Mouse (Mus musculus): Measurements from ENCODE around the gene Trpm4. TPM values are rescaled to one million over a fixed set of nuclear protein-coding genes. Genes with fewer than 3 reads are reported as not detected.
"Not testable (repeated sequence)": the region's sequence is repeated elsewhere in the genome, so short reads cannot be mapped to it uniquely, and the experiment has no call there.

The Trpm4 gene
- polyA plus RNA-seq, 1 experiment from 2014 or later, result 20.0 TPM

GRCm38 (mm10) chr7:45265518-45265917, 68.1 kb downstream of the Trpm4 start:
- H3K9me3 ChIP-seq, result no peaks in the 10 kb centered on the region
- peaks cover 5% of the 10 kb centered on the region; the same call in 1 of the 2 replicates for H3K27me3 ChIP-seq
- H3K36me3 ChIP-seq, result no peaks in the 10 kb centered on the region
- no peak overlapping the region for H3K4me3 ChIP-seq
- H3K9ac ChIP-seq, result no peak overlapping the region
- H3K4me1 ChIP-seq, result peaks cover 7% of the 10 kb centered on the region
- H3K4me2 ChIP-seq, result no peak overlapping the region
- WGBS, result 75% methylated on average over 1 of the region's 1 CpGs
- no peak overlapping the region for H3K27ac ChIP-seq
- ATAC-seq (ENCODE audit: borderline replicate concordance, extremely low read depth, low FRiP score, low TSS enrichment), result no peak

GRCm38 (mm10) chr7:45264348-45264747, 69.2 kb downstream of the Trpm4 start:
- ATAC-seq (ENCODE audit: borderline replicate concordance, extremely low read depth, low FRiP score, low TSS enrichment), result no peak
- Histone ChIP-seq H3K27me3 (peaks cover 11% of the 10 kb centered on the region; the same call in 1 of the 2 replicates), H3K4me2 (no peak overlapping the region), H3K4me1 (peaks cover 7% of the 10 kb centered on the region), H3K27ac (no peak overlapping the region), H3K36me3 (no peaks in the 10 kb centered on the region), H3K9ac (no peak overlapping the region), H3K9me3 (no peaks in the 10 kb centered on the region), H3K4me3 (no peak overlapping the region)
- 61% methylated on average over 3 of the region's 3 CpGs for WGBS

GRCm38 (mm10) chr7:45263006-45263607, 70.5 kb downstream of the Trpm4 start:
- Histone ChIP-seq H3K27me3 (peaks cover 8% of the 10 kb centered on the region; the same call in 1 of the 2 replicates), H3K4me3 (no peak overlapping the region), H3K9ac (no peak overlapping the region), H3K4me2 (no peak overlapping the region), H3K27ac (no peak overlapping the region), H3K36me3 (no peaks in the 10 kb centered on the region), H3K4me1 (peaks cover 7% of the 10 kb centered on the region), H3K9me3 (no peaks in the 10 kb centered on the region)
- no peak for ATAC-seq (ENCODE audit: borderline replicate concordance, extremely low read depth, low FRiP score, low TSS enrichment)
- WGBS, result 46% methylated on average over 7 of the region's 7 CpGs

GRCm38 (mm10) chr7:45262266-45262665, 71.3 kb downstream of the Trpm4 start:
- Histone ChIP-seq H3K27me3 (0 out of 2 replicates have a peak, but pooled peaks cover 6% of the 10 kb centered on the region), H3K4me1 (peaks cover 7% of the 10 kb centered on the region), H3K27ac (no peak overlapping the region), H3K9ac (no peak overlapping the region), H3K4me3 (no peak overlapping the region), H3K4me2 (no peak overlapping the region), H3K9me3 (no peaks in the 10 kb centered on the region), H3K36me3 (no peaks in the 10 kb centered on the region)
- 23% methylated on average over 7 of the region's 7 CpGs for WGBS
- no peak; the same call in 1 of the 2 replicates for ATAC-seq (ENCODE audit: borderline replicate concordance, extremely low read depth, low FRiP score, low TSS enrichment)

- Histone ChIP-seq H3K27ac (no peak overlapping the region), H3K9ac (no peak overlapping the region), H3K4me1 (peaks cover 7% of the 10 kb centered on the region), H3K27me3 (0 out of 2 replicates have a peak, but pooled peaks cover 6% of the 10 kb centered on the region), H3K4me2 (no peak overlapping the region), H3K9me3 (no peaks in the 10 kb centered on the region), H3K36me3 (no peaks in the 10 kb centered on the region), H3K4me3 (no peak overlapping the region)
- 85% methylated on average over 8 of the region's 8 CpGs for WGBS
- no peak for ATAC-seq (ENCODE audit: borderline replicate concordance, extremely low read depth, low FRiP score, low TSS enrichment)
Measured at GRCm38 (mm10) chr7:45259281-45259680, 74.3 kb downstream of the Trpm4 start.

- H3K4me3 ChIP-seq, result no peak overlapping the region
- ATAC-seq (ENCODE audit: borderline replicate concordance, extremely low read depth, low FRiP score, low TSS enrichment), result no peak
- 49% methylated on average over 11 of the region's 11 CpGs for WGBS
Measured at GRCm38 (mm10) chr7:45257063-45257840, 76.3 kb downstream of the Trpm4 start.

GRCm38 (mm10) chr7:45255822-45256221, 77.8 kb downstream of the Trpm4 start:
- H3K27me3 ChIP-seq; H3K36me3 ChIP-seq; H3K4me2 ChIP-seq; H3K27ac ChIP-seq; H3K9me3 ChIP-seq; H3K4me3 ChIP-seq; H3K4me1 ChIP-seq; H3K9ac ChIP-seq; ATAC-seq (ENCODE audit: borderline replicate concordance, extremely low read depth, low FRiP score, low TSS enrichment): not testable (repeated sequence)
- WGBS, result 49% methylated on average over 7 of the region's 7 CpGs

More at GRCm38 (mm10) chr7:45257063-45257840, 76.3 kb downstream of the Trpm4 start:
- Histone ChIP-seq H3K4me2 (no peak overlapping the region), H3K9me3 (no peaks in the 10 kb centered on the region), H3K27ac (no peak overlapping the region), H3K27me3 (0 out of 2 replicates have a peak, but pooled peaks cover 6% of the 10 kb centered on the region), H3K9ac (no peak overlapping the region), H3K36me3 (no peaks in the 10 kb centered on the region), H3K4me1 (0 out of 2 replicates have a peak, but pooled peaks cover under 1% of the 10 kb centered on the region)

GRCm38 (mm10) chr7:45253806-45254205, 79.8 kb downstream of the Trpm4 start:
- H3K27ac ChIP-seq, result no peak overlapping the region
- H3K4me2 ChIP-seq, result no peak overlapping the region
- H3K4me3 ChIP-seq, result no peak overlapping the region
- ATAC-seq (ENCODE audit: borderline replicate concordance, extremely low read depth, low FRiP score, low TSS enrichment), result no peak
- H3K36me3 ChIP-seq, result no peaks in the 10 kb centered on the region
- H3K9me3 ChIP-seq, result no peaks in the 10 kb centered on the region
- H3K27me3 ChIP-seq, result no peaks in the 10 kb centered on the region
- WGBS, result 76% methylated on average over 8 of the region's 8 CpGs
- H3K9ac ChIP-seq, result no peak overlapping the region
- H3K4me1 ChIP-seq, result no peaks in the 10 kb centered on the region

Other genes starting within 250 kb of the Trpm4 start
- gene Rcn3, start 241.6 kb downstream of the Trpm4 start, polyA plus RNA-seq (2015; fragmentation: Nextera tagmentation; extraction: Ambion mirVana), result 353 and 358 TPM in 2 replicates
- 73.6 and 83.1 TPM in 2 replicates for gene Fcgrt, start 229.9 kb downstream of the Trpm4 start, polyA plus RNA-seq (2015; fragmentation: Nextera tagmentation; extraction: Ambion mirVana)
- 1,432 and 1,559 TPM in 2 replicates for gene Rps11, start 209.3 kb downstream of the Trpm4 start, polyA plus RNA-seq (2015; fragmentation: Nextera tagmentation; extraction: Ambion mirVana)
- gene Rpl13a, start 205.0 kb downstream of the Trpm4 start, polyA plus RNA-seq (2015; fragmentation: Nextera tagmentation; extraction: Ambion mirVana), result 1,187 and 1,308 TPM in 2 replicates
- 0.19 and 0.20 TPM in 2 replicates for gene Gm45713, start 197.5 kb downstream of the Trpm4 start, polyA plus RNA-seq (2015; fragmentation: Nextera tagmentation; extraction: Ambion mirVana)
- gene Flt3l, start 197.3 kb downstream of the Trpm4 start, polyA plus RNA-seq (2015; fragmentation: Nextera tagmentation; extraction: Ambion mirVana), result 1.5 and 8.3 TPM in 2 replicates
- gene Pih1d1, start 179.5 kb downstream of the Trpm4 start, polyA plus RNA-seq (2015; fragmentation: Nextera tagmentation; extraction: Ambion mirVana), result 100 and 103 TPM in 2 replicates
- 54.8 and 56.8 TPM in 2 replicates for gene Aldh16a1, start 179.2 kb downstream of the Trpm4 start, polyA plus RNA-seq (2015; fragmentation: Nextera tagmentation; extraction: Ambion mirVana)
- 0.33 and 0.55 TPM in 2 replicates for gene Slc17a7, start 169.8 kb downstream of the Trpm4 start, polyA plus RNA-seq (2015; fragmentation: Nextera tagmentation; extraction: Ambion mirVana)
- gene Gfy, start 154.2 kb downstream of the Trpm4 start, polyA plus RNA-seq (2015; fragmentation: Nextera tagmentation; extraction: Ambion mirVana), result not detected in 2 replicates
- gene Pth2, start 152.8 kb downstream of the Trpm4 start, polyA plus RNA-seq (2015; fragmentation: Nextera tagmentation; extraction: Ambion mirVana), result not detected in 2 replicates
- 0.75 and 1.1 TPM in 2 replicates for gene Ccdc155, start 128.9 kb downstream of the Trpm4 start, polyA plus RNA-seq (2015; fragmentation: Nextera tagmentation; extraction: Ambion mirVana)
- 0.54 and 1.1 TPM in 2 replicates for gene Dkkl1, start 121.6 kb downstream of the Trpm4 start, polyA plus RNA-seq (2015; fragmentation: Nextera tagmentation; extraction: Ambion mirVana)
- gene Tead2, start 118.0 kb downstream of the Trpm4 start, polyA plus RNA-seq (2015; fragmentation: Nextera tagmentation; extraction: Ambion mirVana), result 180 and 183 TPM in 2 replicates
- 3.1 and 3.8 TPM in 2 replicates for gene Cd37, start 94.7 kb downstream of the Trpm4 start, polyA plus RNA-seq (2015; fragmentation: Nextera tagmentation; extraction: Ambion mirVana)
- gene Slc6a16, start 92.7 kb downstream of the Trpm4 start, polyA plus RNA-seq (2015; fragmentation: Nextera tagmentation; extraction: Ambion mirVana), result 0.16 TPM in 1 of 2 replicates, not detected in the other
- gene Slc6a21, start 56.3 kb downstream of the Trpm4 start, polyA plus RNA-seq (2015; fragmentation: Nextera tagmentation; extraction: Ambion mirVana), result 0.09 TPM in 1 of 2 replicates, not detected in the other
- gene Hrc, start 1.5 kb upstream of the Trpm4 start, polyA plus RNA-seq (2015; fragmentation: Nextera tagmentation; extraction: Ambion mirVana), result 1.7 and 2.3 TPM in 2 replicates
- 3.1 TPM in 2 replicates for gene Ppfia3, start 33.2 kb upstream of the Trpm4 start, polyA plus RNA-seq (2015; fragmentation: Nextera tagmentation; extraction: Ambion mirVana)
- gene Lin7b, start 36.8 kb upstream of the Trpm4 start, polyA plus RNA-seq (2015; fragmentation: Nextera tagmentation; extraction: Ambion mirVana), result 0.60 and 0.92 TPM in 2 replicates
- 224 and 229 TPM in 2 replicates for gene Snrnp70, start 62.0 kb upstream of the Trpm4 start, polyA plus RNA-seq (2015; fragmentation: Nextera tagmentation; extraction: Ambion mirVana)
- gene Kcna7, start 71.9 kb upstream of the Trpm4 start, polyA plus RNA-seq (2015; fragmentation: Nextera tagmentation; extraction: Ambion mirVana), result not detected in 2 replicates
- gene Ntf5, start 79.9 kb upstream of the Trpm4 start, polyA plus RNA-seq (2015; fragmentation: Nextera tagmentation; extraction: Ambion mirVana), result 3.5 TPM in 2 replicates
- gene Lhb, start 87.0 kb upstream of the Trpm4 start, polyA plus RNA-seq (2015; fragmentation: Nextera tagmentation; extraction: Ambion mirVana), result 0.25 and 0.70 TPM in 2 replicates
- 42.7 and 46.7 TPM in 2 replicates for gene Gys1, start 101.1 kb upstream of the Trpm4 start, polyA plus RNA-seq (2015; fragmentation: Nextera tagmentation; extraction: Ambion mirVana)
- 161 and 173 TPM in 2 replicates for gene Ruvbl2, start 104.3 kb upstream of the Trpm4 start, polyA plus RNA-seq (2015; fragmentation: Nextera tagmentation; extraction: Ambion mirVana)
- gene Ftl1, start 126.1 kb upstream of the Trpm4 start, polyA plus RNA-seq (2015; fragmentation: Nextera tagmentation; extraction: Ambion mirVana), result 5,197 and 5,279 TPM in 2 replicates
- 161 and 176 TPM in 2 replicates for gene Bax, start 133.1 kb upstream of the Trpm4 start, polyA plus RNA-seq (2015; fragmentation: Nextera tagmentation; extraction: Ambion mirVana)
- 0.33 and 0.74 TPM in 2 replicates for gene Tulp2, start 148.1 kb upstream of the Trpm4 start, polyA plus RNA-seq (2015; fragmentation: Nextera tagmentation; extraction: Ambion mirVana)
- gene Gm45808, start 153.0 kb upstream of the Trpm4 start, polyA plus RNA-seq (2015; fragmentation: Nextera tagmentation; extraction: Ambion mirVana), result not detected in 2 replicates
- 2.8 and 3.4 TPM in 2 replicates for gene Dhdh, start 155.0 kb upstream of the Trpm4 start, polyA plus RNA-seq (2015; fragmentation: Nextera tagmentation; extraction: Ambion mirVana)
- 230 and 238 TPM in 2 replicates for gene Nucb1, start 176.6 kb upstream of the Trpm4 start, polyA plus RNA-seq (2015; fragmentation: Nextera tagmentation; extraction: Ambion mirVana)
- 21.9 and 22.9 TPM in 2 replicates for gene Ppp1r15a, start 192.5 kb upstream of the Trpm4 start, polyA plus RNA-seq (2015; fragmentation: Nextera tagmentation; extraction: Ambion mirVana)
- gene Plekha4, start 192.6 kb upstream of the Trpm4 start, polyA plus RNA-seq (2015; fragmentation: Nextera tagmentation; extraction: Ambion mirVana), result 2.2 and 3.3 TPM in 2 replicates
- 1.5 and 1.7 TPM in 2 replicates for gene Hsd17b14, start 221.1 kb upstream of the Trpm4 start, polyA plus RNA-seq (2015; fragmentation: Nextera tagmentation; extraction: Ambion mirVana)
- gene Bcat2, start 236.4 kb upstream of the Trpm4 start, polyA plus RNA-seq (2015; fragmentation: Nextera tagmentation; extraction: Ambion mirVana), result 57.7 and 62.5 TPM in 2 replicates